Mouse (Mus musculus) limb, embryonic 13.5 days (tissue): Measurements from ENCODE around the gene Pcsk4. TPM values are rescaled to one million over a fixed set of nuclear protein-coding genes. Genes with fewer than 3 reads are reported as not detected.

Source experiments
- ATAC-seq: fragments of 200-750 bp; cut with Nextera tagmentation; 2 replicates; pipeline ENCODE4 v1.8.0; 2017; ENCODE audit warnings: low read depth, moderate number of reproducible peaks, moderate TSS enrichment; ENCODE audit not compliant: low FRiP score
- H3K27ac ChIP-seq: fragments of 300-500 bp; sonication (generic); 2 replicates; pipeline ENCODE4 v1.5.1; 2015; ENCODE audit warnings: inconsistent platforms, mild to moderate bottlenecking, moderate library complexity
- H3K27me3 ChIP-seq: fragments of 300-500 bp; sonication (generic); 2 replicates; pipeline ENCODE4 v1.6.1; 2015; ENCODE audit warnings: mild to moderate bottlenecking, inconsistent platforms
- H3K36me3 ChIP-seq: fragments of 300-500 bp; sonication (generic); 2 replicates; pipeline ENCODE4 v1.6.1; 2015; ENCODE audit warnings: inconsistent platforms, mild to moderate bottlenecking, moderate library complexity
- H3K4me1 ChIP-seq: fragments of 300-500 bp; sonication (generic); 2 replicates; pipeline ENCODE4 v1.6.1; 2015; ENCODE audit warnings: inconsistent platforms
- H3K4me2 ChIP-seq: fragments of 300-500 bp; sonication (generic); replicated peaks from 2 replicates; pipeline ENCODE4 v1.6.1; 2015; ENCODE audit warnings: inconsistent platforms, mild to moderate bottlenecking, moderate library complexity
- H3K4me3 ChIP-seq: fragments of 300-500 bp; sonication (generic); 2 replicates; pipeline ENCODE4 v1.5.1; 2015; ENCODE audit warnings: moderate library complexity, mild to moderate bottlenecking, inconsistent platforms
- H3K9ac ChIP-seq: fragments of 300-500 bp; sonication (generic); 2 replicates; pipeline ENCODE4 v1.6.1; 2015; ENCODE audit warnings: mild to moderate bottlenecking, inconsistent platforms
- H3K9me3 ChIP-seq: fragments of 300-500 bp; sonication (generic); 2 replicates; pipeline ENCODE4 v1.6.1; 2016; ENCODE audit warnings: inconsistent platforms
- WGBS: fragments of 180-500 bp; shearing (Covaris S2); methylation state at CpG from one replicate; pipeline ENCODE4 v1.1.7; 2015; 5-methylcytosine and 5-hydroxymethylcytosine counted together
- polyA plus RNA-seq: library from polyadenylated mRNA; unstranded; fragments of >200 nt; fragmentation: Nextera tagmentation; extraction: Ambion mirVana; gene quantifications from 2 replicates; pipeline ENCODE4 v1.2.1, GENCODE M21; 2015

Gene Pcsk4
- 4.8 and 6.5 TPM in 2 replicates for polyA plus RNA-seq

GRCm38 (mm10) chr10:80329273-80330081, at the start of gene Pcsk4, which contains the start of gene Reep6:
Gene Pcsk4, minus strand, starts transcription at chr10:80329498.
Gene Reep6, plus strand, starts transcription at chr10:80329953.
- no peaks in the 10 kb centered on the region for H3K9me3 ChIP-seq
- H3K36me3 ChIP-seq: no peaks in the 10 kb centered on the region
- peak within 1 kb of the TSS; percentile 66 for H3K9ac ChIP-seq
- H3K27me3 ChIP-seq: peaks cover 43% of the 10 kb centered on the region
- WGBS: 4% methylated on average over 36 of the region's 36 CpGs
- ATAC-seq: peak; percentile 92
- H3K4me1 ChIP-seq: peaks cover 15% of the 10 kb centered on the region
- H3K27ac ChIP-seq: no peak within 1 kb of the TSS
- H3K4me2 ChIP-seq: peak within 1 kb of the TSS; percentile 91
- H3K4me3 ChIP-seq: peak within 1 kb of the TSS; percentile 52

DNA sequence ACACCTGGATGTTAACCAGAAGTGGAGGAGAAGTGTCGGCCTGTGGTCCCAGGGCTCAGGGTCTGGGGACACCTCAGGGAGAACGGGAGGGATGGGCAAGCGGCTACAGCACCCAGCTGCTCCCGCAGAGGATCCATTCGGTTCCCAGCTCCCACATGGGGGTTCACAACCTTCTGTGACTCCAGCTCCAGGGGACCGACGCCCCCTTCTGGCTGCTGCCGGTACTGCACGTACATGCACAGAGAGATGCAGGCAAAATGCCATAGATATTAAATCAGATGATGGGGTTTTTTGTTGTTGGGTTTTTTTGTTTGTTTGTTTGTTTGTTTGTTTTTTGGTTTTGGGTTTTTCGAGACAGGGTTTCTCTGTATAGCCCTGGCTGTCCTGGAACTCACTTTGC, 48.4 kb upstream of the Pcsk4 start:
- WGBS: 49% methylated on average over 10 of the region's 10 CpGs
- H3K9ac ChIP-seq: no peak overlapping the region

DNA sequence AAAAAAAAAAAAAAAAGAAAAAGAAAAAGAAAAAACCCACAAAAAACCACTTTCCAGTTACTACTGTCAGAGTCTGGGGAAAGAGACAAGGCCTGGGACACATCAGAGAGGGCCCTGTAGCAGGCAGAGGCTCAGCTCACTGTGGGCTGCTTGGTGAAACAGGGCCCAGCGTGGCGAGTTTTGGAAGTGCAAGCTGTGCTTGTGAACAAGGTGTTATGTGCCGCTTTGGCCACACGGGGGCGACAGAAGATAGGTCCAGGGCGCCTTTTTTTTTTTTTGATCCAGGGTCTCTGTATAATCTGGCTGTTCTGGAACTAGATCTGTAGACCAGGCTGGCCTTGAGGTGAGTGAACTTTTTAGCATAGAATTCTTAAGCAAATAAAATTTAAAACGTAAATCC, 46.9 kb upstream of the Pcsk4 start:
- H3K4me2 ChIP-seq: no peak overlapping the region
- 2% methylated on average over 7 of the region's 7 CpGs for WGBS

More for the DNA sequence above, 48.4 kb upstream of the Pcsk4 start:
- ATAC-seq: no peak
- H3K27ac ChIP-seq: no peak overlapping the region
- H3K36me3 ChIP-seq: peaks cover 32% of the 10 kb centered on the region
- no peak overlapping the region for H3K4me3 ChIP-seq
- H3K4me2 ChIP-seq: no peak overlapping the region
- H3K9me3 ChIP-seq: no peaks in the 10 kb centered on the region
- no peaks in the 10 kb centered on the region for H3K27me3 ChIP-seq
- H3K4me1 ChIP-seq: 0 out of 2 replicates have a peak, but pooled peaks cover 5% of the 10 kb centered on the region

GRCm38 (mm10) chr10:80374063-80374462, 44.8 kb upstream of the Pcsk4 start:
- no peak overlapping the region for H3K4me3 ChIP-seq
- no peaks in the 10 kb centered on the region for H3K27me3 ChIP-seq
- whole genome bisulfite sequencing: 18% methylated on average over 6 of the region's 6 CpGs
- no peak overlapping the region for H3K9ac ChIP-seq
- H3K27ac ChIP-seq: no peak overlapping the region
- no peak overlapping the region for H3K4me2 ChIP-seq
- H3K4me1 ChIP-seq: peaks cover 7% of the 10 kb centered on the region; the same call in 1 of the 2 replicates
- H3K9me3 ChIP-seq: no peaks in the 10 kb centered on the region
- H3K36me3 ChIP-seq: no peaks in the 10 kb centered on the region
- no peak for ATAC-seq

More for the DNA sequence above, 46.9 kb upstream of the Pcsk4 start:
- no peak overlapping the region for H3K27ac ChIP-seq
- no peak for ATAC-seq
- no peaks in the 10 kb centered on the region for H3K27me3 ChIP-seq
- peaks cover 16% of the 10 kb centered on the region for H3K36me3 ChIP-seq
- H3K9me3 ChIP-seq: no peaks in the 10 kb centered on the region
- no peak overlapping the region for H3K4me3 ChIP-seq
- H3K9ac ChIP-seq: no peak overlapping the region
- H3K4me1 ChIP-seq: peaks cover 9% of the 10 kb centered on the region; the same call in 1 of the 2 replicates

GRCm38 (mm10) chr10:80372706-80373105, 43.4 kb upstream of the Pcsk4 start:
- no peak overlapping the region for H3K4me2 ChIP-seq
- no peak overlapping the region for H3K27ac ChIP-seq
- H3K9ac ChIP-seq: no peak overlapping the region
- no peaks in the 10 kb centered on the region for H3K36me3 ChIP-seq
- 81% methylated on average over 6 of the region's 6 CpGs for WGBS
- H3K9me3 ChIP-seq: peaks cover 4% of the 10 kb centered on the region; the same call in 1 of the 2 replicates
- no peaks in the 10 kb centered on the region for H3K27me3 ChIP-seq
- no peak overlapping the region for H3K4me3 ChIP-seq
- no peak for ATAC-seq
- peaks cover 7% of the 10 kb centered on the region; the same call in 1 of the 2 replicates for H3K4me1 ChIP-seq

DNA sequence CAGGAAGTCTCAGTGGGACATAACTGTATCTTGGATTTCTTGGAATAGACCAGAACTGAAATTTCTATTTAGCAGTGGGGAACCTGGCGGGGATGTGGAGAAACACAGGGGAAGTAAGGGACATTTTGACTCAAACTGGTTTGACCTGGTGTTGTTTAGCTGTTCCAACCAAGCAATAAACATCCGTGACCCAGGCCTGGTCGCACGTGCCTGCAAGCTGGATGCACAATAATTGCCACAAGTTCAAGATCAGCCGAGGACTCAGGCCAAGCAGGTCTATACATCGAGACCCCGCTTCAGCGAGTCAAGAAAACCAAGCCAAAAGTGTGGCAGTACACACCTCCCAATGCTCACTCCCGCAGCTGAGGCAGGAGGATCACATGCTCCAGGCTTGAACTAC, 42.7 kb upstream of the Pcsk4 start:
- 49% methylated on average over 9 of the region's 9 CpGs for WGBS

GRCm38 (mm10) chr10:80371411-80371966, 42.2 kb upstream of the Pcsk4 start:
- ATAC-seq: peak; percentile 88
- H3K27ac ChIP-seq: no peak overlapping the region; the same call in 1 of the 2 replicates
- peak overlapping the region; percentile 50; the same call in 1 of the 2 replicates for H3K9ac ChIP-seq
- no peaks in the 10 kb centered on the region for H3K36me3 ChIP-seq
- H3K4me3 ChIP-seq: peak overlapping the region; percentile 40
- peaks cover 4% of the 10 kb centered on the region; the same call in 1 of the 2 replicates for H3K9me3 ChIP-seq
- peak overlapping the region; percentile 53 for H3K4me2 ChIP-seq
- no peaks in the 10 kb centered on the region for H3K27me3 ChIP-seq
- WGBS: 2% methylated on average over 12 of the region's 12 CpGs
- peaks cover 7% of the 10 kb centered on the region; the same call in 1 of the 2 replicates for H3K4me1 ChIP-seq

More for the DNA sequence above, 42.7 kb upstream of the Pcsk4 start:
- H3K4me2 ChIP-seq: peak overlapping the region; percentile 53
- ATAC-seq: no peak
- peak overlapping the region; percentile 50; the same call in 1 of the 2 replicates for H3K9ac ChIP-seq
- H3K4me3 ChIP-seq: peak overlapping the region; percentile 40
- peaks cover 4% of the 10 kb centered on the region; the same call in 1 of the 2 replicates for H3K9me3 ChIP-seq
- no peaks in the 10 kb centered on the region for H3K36me3 ChIP-seq
- H3K4me1 ChIP-seq: peaks cover 7% of the 10 kb centered on the region; the same call in 1 of the 2 replicates
- H3K27me3 ChIP-seq: no peaks in the 10 kb centered on the region
- H3K27ac ChIP-seq: no peak overlapping the region; the same call in 1 of the 2 replicates

DNA sequence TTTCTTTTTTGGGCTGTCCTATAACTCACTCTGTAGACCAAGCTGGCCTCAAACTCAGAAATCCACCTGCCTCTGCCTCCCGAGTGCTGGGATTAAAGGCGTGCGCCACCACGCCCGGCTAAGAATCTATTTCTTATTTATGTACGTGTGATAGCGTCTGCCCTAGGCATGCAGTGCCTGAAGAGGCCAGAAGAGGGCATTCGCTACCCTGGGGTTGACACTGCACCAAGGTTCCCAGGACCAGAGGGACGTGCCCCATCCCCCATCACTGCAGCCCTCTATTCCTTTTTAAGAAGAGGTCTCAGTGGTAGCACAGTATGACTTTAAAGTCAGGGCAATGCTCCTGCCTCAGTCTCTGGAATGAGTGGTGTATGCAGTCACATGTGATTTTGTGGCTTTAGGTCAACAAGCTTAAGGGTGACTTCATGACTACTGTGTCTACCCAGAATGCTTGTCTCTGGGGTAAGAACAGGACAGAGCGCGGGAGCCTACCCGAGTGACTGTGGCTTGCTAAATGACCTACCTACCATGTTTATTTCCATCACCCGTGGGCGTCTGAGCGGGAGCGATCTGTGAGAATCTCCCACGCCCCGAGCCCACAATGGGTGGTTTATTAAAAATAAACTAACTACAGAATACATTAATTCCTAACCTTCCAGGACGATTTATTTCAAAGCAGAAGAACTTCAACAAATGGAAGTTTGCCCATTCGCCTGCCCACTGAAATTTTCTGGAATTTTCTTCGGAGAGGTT, 40.9 kb upstream of the Pcsk4 start:
- 79% methylated on average over 21 of the region's 21 CpGs for WGBS
- H3K36me3 ChIP-seq: no peaks in the 10 kb centered on the region
- H3K4me1 ChIP-seq: peaks cover 7% of the 10 kb centered on the region; the same call in 1 of the 2 replicates
- H3K27ac ChIP-seq: no peak overlapping the region
- H3K9ac ChIP-seq: no peak overlapping the region
- H3K27me3 ChIP-seq: peaks cover 5% of the 10 kb centered on the region; the same call in 1 of the 2 replicates
- H3K4me3 ChIP-seq: no peak overlapping the region
- no peak for ATAC-seq
- H3K9me3 ChIP-seq: peaks cover 4% of the 10 kb centered on the region; the same call in 1 of the 2 replicates
- no peak overlapping the region for H3K4me2 ChIP-seq

- H3K4me1 ChIP-seq: peaks cover 7% of the 10 kb centered on the region; the same call in 1 of the 2 replicates
- peaks cover 19% of the 10 kb centered on the region for H3K27me3 ChIP-seq
- no peak overlapping the region for H3K9ac ChIP-seq
- no peak overlapping the region for H3K4me2 ChIP-seq
- WGBS: 85% methylated on average over 6 of the region's 6 CpGs
- H3K4me3 ChIP-seq: no peak overlapping the region
- H3K27ac ChIP-seq: no peak overlapping the region
- peaks cover 4% of the 10 kb centered on the region; the same call in 1 of the 2 replicates for H3K9me3 ChIP-seq
- no peaks in the 10 kb centered on the region for H3K36me3 ChIP-seq
- no peak for ATAC-seq
Observed at GRCm38 (mm10) chr10:80368392-80368791, 39.1 kb upstream of the Pcsk4 start.

- Histone ChIP-seq H3K4me2 (no peak overlapping the region), H3K4me1 (peaks cover 7% of the 10 kb centered on the region; the same call in 1 of the 2 replicates), H3K9ac (no peak overlapping the region), H3K27ac (no peak overlapping the region), H3K4me3 (no peak overlapping the region), H3K27me3 (peaks cover 21% of the 10 kb centered on the region), H3K36me3 (no peaks in the 10 kb centered on the region), H3K9me3 (peaks cover 4% of the 10 kb centered on the region; the same call in 1 of the 2 replicates)
- no peak for ATAC-seq
- 60% methylated on average over 5 of the region's 5 CpGs for WGBS
Observed at GRCm38 (mm10) chr10:80367954-80368353, 38.7 kb upstream of the Pcsk4 start.

GRCm38 (mm10) chr10:80365736-80366135, 36.4 kb upstream of the Pcsk4 start:
- peaks cover 4% of the 10 kb centered on the region; the same call in 1 of the 2 replicates for H3K9me3 ChIP-seq
- H3K4me2 ChIP-seq: no peak overlapping the region
- no peak overlapping the region for H3K9ac ChIP-seq
- H3K36me3 ChIP-seq: no peaks in the 10 kb centered on the region
- no peaks in the 10 kb centered on the region for H3K4me1 ChIP-seq
- no peak overlapping the region for H3K27ac ChIP-seq
- no peak for ATAC-seq
- no peak overlapping the region for H3K4me3 ChIP-seq
- WGBS: 48% methylated on average over 6 of the region's 6 CpGs
- H3K27me3 ChIP-seq: peaks cover 33% of the 10 kb centered on the region
